Mouse (Mus musculus): ENCODE results near the gene Lrrc57. TPM values are rescaled to one million over a fixed set of nuclear protein-coding genes. Genes with fewer than 3 reads are reported as not detected.
"Not testable (repeated sequence)": the region's sequence is repeated elsewhere in the genome, so short reads cannot be mapped to it uniquely, and the experiment has no call there.

The Lrrc57 gene
- polyA plus RNA-seq, 1 experiment from 2014 or later = 19.5 TPM

GRCm38 (mm10) chr2:120597734-120598133 lies 11.6 kb downstream of the Lrrc57 start:
- Histone ChIP-seq H3K36me3 (peaks cover 91% of the 10 kb centered on the region), H3K9ac (no peak overlapping the region), H3K27ac (replicated peaks) (no peak overlapping the region), H3K27me3 (replicated peaks) (no peaks in the 10 kb centered on the region), H3K4me2 (no peak overlapping the region), H3K4me3 (no peak overlapping the region), H3K4me1 (no peaks in the 10 kb centered on the region), H3K9me3 (no peaks in the 10 kb centered on the region)
- no peak for ATAC-seq (ENCODE audit: extremely low read depth, insufficient number of reproducible peaks, low FRiP score, low TSS enrichment)
- 80% methylated on average over 2 of the region's 2 CpGs for WGBS

GRCm38 (mm10) chr2:120592227-120592626 lies 17.1 kb downstream of the Lrrc57 start:
- Histone ChIP-seq H3K36me3 (peaks cover 85% of the 10 kb centered on the region), H3K9me3 (no peaks in the 10 kb centered on the region), H3K4me1 (no peaks in the 10 kb centered on the region), H3K27ac (replicated peaks) (no peak overlapping the region), H3K27me3 (replicated peaks) (no peaks in the 10 kb centered on the region), H3K4me2 (no peak overlapping the region), H3K4me3 (no peak overlapping the region), H3K9ac (no peak overlapping the region)
- WGBS = 98% methylated on average over 1 of the region's 1 CpGs
- no peak for ATAC-seq (ENCODE audit: extremely low read depth, insufficient number of reproducible peaks, low FRiP score, low TSS enrichment)

GRCm38 (mm10) chr2:120589759-120590158 lies 19.6 kb downstream of the Lrrc57 start:
- WGBS = 86% methylated on average over 5 of the region's 5 CpGs
- H3K27me3 ChIP-seq (replicated peaks) = no peaks in the 10 kb centered on the region
- H3K27ac ChIP-seq (replicated peaks) = no peak overlapping the region
- H3K36me3 ChIP-seq = peaks cover 86% of the 10 kb centered on the region
- H3K9me3 ChIP-seq = no peaks in the 10 kb centered on the region
- H3K9ac ChIP-seq = no peak overlapping the region
- ATAC-seq (ENCODE audit: extremely low read depth, insufficient number of reproducible peaks, low FRiP score, low TSS enrichment) = no peak
- H3K4me3 ChIP-seq = no peak overlapping the region
- no peak overlapping the region for H3K4me2 ChIP-seq
- no peaks in the 10 kb centered on the region for H3K4me1 ChIP-seq

DNA sequence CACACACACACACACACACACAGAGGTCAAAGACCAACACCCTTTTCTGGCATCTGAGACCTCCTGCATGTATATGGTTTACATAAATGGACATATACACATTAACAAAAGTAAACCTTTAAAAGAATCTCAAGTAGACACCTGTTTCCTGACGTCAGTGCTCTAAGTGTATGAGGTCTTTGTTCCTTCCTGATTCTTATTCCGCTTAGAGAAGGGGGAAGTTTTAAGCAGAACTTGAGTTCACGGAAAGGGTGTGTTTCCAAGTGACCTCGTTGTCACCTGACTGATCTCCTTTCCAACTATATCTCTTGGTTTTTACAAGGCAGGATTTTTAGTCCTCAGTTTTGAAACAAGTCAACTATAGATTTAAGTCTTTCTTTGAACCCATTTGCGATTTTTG lies 31.0 kb downstream of the Lrrc57 start:
- Histone ChIP-seq H3K9me3 (no peaks in the 10 kb centered on the region), H3K36me3 (peaks cover 4% of the 10 kb centered on the region; the same call in 1 of the 2 replicates), H3K4me3 (no peak overlapping the region), H3K4me2 (no peak overlapping the region), H3K27ac (replicated peaks) (no peak overlapping the region), H3K4me1 (peaks cover 15% of the 10 kb centered on the region), H3K9ac (no peak overlapping the region), H3K27me3 (replicated peaks) (no peaks in the 10 kb centered on the region)
- ATAC-seq (ENCODE audit: extremely low read depth, insufficient number of reproducible peaks, low FRiP score, low TSS enrichment) = no peak
- WGBS = 66% methylated on average over 5 of the region's 5 CpGs

DNA sequence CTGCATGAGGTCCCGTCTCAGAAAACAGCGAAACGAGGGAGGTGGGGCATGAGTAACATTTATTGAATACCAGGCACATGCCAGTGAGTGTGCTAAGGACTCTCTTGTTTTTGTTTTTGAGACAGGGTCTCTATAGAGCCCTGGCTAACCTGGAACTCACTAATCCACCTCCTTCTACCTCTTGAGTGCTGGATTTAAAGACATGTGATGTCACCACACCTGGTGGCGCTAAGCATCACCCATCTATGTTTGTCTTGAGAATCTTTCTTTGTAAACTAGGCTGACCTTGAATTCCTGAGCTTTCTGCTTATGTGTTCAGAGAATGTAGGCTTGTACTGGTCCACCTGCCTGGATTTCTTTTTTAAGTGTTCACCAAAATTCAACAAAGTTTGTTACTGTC lies 31.5 kb downstream of the Lrrc57 start:
- ATAC-seq (ENCODE audit: extremely low read depth, insufficient number of reproducible peaks, low FRiP score, low TSS enrichment) = no peak
- Histone ChIP-seq H3K4me1 (peaks cover 15% of the 10 kb centered on the region), H3K27me3 (replicated peaks) (no peaks in the 10 kb centered on the region), H3K4me3 (no peak overlapping the region), H3K9ac (no peak overlapping the region), H3K9me3 (no peaks in the 10 kb centered on the region), H3K27ac (replicated peaks) (no peak overlapping the region), H3K4me2 (no peak overlapping the region), H3K36me3 (peaks cover 2% of the 10 kb centered on the region; the same call in 1 of the 2 replicates)
- WGBS = 87% methylated on average over 4 of the region's 4 CpGs

DNA sequence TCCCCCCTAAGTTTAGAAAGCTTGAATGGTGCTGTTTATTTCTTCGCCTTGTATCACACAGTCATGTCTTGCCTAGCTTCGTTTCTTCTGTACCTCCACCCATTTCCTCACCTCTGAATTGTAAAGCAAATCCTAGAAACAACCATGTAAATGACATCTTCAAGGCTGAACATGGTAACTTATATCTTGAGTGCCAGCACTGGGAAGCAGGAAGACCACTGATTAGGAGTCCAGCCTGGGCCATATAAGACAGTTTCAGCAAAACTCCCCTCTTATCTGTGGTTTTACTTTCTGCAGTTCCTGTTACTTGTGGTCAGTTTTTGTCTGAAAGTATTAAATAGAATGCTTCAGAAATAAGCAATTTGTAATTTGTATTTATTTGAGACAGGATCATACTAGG lies 33.3 kb downstream of the Lrrc57 start:
- no peak overlapping the region for H3K9ac ChIP-seq
- no peak for ATAC-seq (ENCODE audit: extremely low read depth, insufficient number of reproducible peaks, low FRiP score, low TSS enrichment)
- 71% methylated on average over 2 of the region's 2 CpGs for WGBS
- peaks cover 13% of the 10 kb centered on the region for H3K36me3 ChIP-seq
- H3K4me3 ChIP-seq = no peak overlapping the region
- H3K27ac ChIP-seq (replicated peaks) = no peak overlapping the region
- no peak overlapping the region for H3K4me2 ChIP-seq
- H3K9me3 ChIP-seq = no peaks in the 10 kb centered on the region
- H3K4me1 ChIP-seq = peaks cover 8% of the 10 kb centered on the region
- H3K27me3 ChIP-seq (replicated peaks) = no peaks in the 10 kb centered on the region

- Histone ChIP-seq H3K36me3 (peaks cover 15% of the 10 kb centered on the region), H3K27ac (replicated peaks) (no peak overlapping the region), H3K4me2 (no peak overlapping the region), H3K9ac (no peak overlapping the region), H3K4me3 (no peak overlapping the region), H3K4me1 (peaks cover 8% of the 10 kb centered on the region), H3K27me3 (replicated peaks) (no peaks in the 10 kb centered on the region), H3K9me3 (no peaks in the 10 kb centered on the region)
- no peak for ATAC-seq (ENCODE audit: extremely low read depth, insufficient number of reproducible peaks, low FRiP score, low TSS enrichment)
- WGBS = 87% methylated on average over 3 of the region's 3 CpGs
Observed at GRCm38 (mm10) chr2:120575121-120575520, 34.2 kb downstream of the Lrrc57 start.

DNA sequence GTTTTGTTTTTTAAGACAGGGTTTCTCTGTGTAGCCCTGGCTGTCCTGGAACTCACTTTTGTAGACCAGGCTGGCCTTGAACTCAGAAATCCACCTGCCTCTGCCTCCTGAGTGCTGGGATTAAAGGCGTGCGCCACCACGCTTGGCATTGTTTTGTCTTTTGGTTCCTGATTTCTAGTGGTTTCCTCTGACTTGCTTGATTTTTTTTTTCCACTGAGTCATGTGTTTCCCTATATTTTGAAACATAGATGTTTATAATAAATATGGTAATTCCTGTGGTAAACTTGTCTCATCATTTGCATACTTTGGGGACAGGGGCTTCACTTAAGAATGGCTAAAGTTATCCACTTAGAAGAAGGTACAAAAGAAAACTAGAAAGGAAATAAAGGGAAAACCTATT lies 37.2 kb downstream of the Lrrc57 start:
- not testable (repeated sequence) for H3K27me3 ChIP-seq (replicated peaks); H3K4me3 ChIP-seq; H3K9ac ChIP-seq; H3K4me2 ChIP-seq; H3K27ac ChIP-seq (replicated peaks); H3K9me3 ChIP-seq; ATAC-seq (ENCODE audit: extremely low read depth, insufficient number of reproducible peaks, low FRiP score, low TSS enrichment)
- 90% methylated on average over 3 of the region's 3 CpGs for WGBS
- H3K4me1 ChIP-seq = peaks cover 13% of the 10 kb centered on the region
- peaks cover 15% of the 10 kb centered on the region for H3K36me3 ChIP-seq

- H3K9me3 ChIP-seq = no peaks in the 10 kb centered on the region
- no peak for ATAC-seq (ENCODE audit: extremely low read depth, insufficient number of reproducible peaks, low FRiP score, low TSS enrichment)
- peaks cover 15% of the 10 kb centered on the region for H3K36me3 ChIP-seq
- H3K9ac ChIP-seq = no peak overlapping the region
- no peak overlapping the region for H3K4me2 ChIP-seq
- H3K27me3 ChIP-seq (replicated peaks) = no peaks in the 10 kb centered on the region
- H3K27ac ChIP-seq (replicated peaks) = no peak overlapping the region
- H3K4me3 ChIP-seq = no peak overlapping the region
- 95% methylated on average over 3 of the region's 3 CpGs for WGBS
- H3K4me1 ChIP-seq = peaks cover 16% of the 10 kb centered on the region
Observed at GRCm38 (mm10) chr2:120571081-120571480, 38.2 kb downstream of the Lrrc57 start.

GRCm38 (mm10) chr2:120567798-120568320 lies 41.5 kb downstream of the Lrrc57 start:
- H3K9me3 ChIP-seq = no peaks in the 10 kb centered on the region
- H3K27me3 ChIP-seq (replicated peaks) = no peaks in the 10 kb centered on the region
- peak overlapping the region; percentile 90 for H3K27ac ChIP-seq (replicated peaks)
- peak overlapping the region; percentile 87 for H3K4me2 ChIP-seq
- peak overlapping the region; percentile 89 for H3K9ac ChIP-seq
- peaks cover 20% of the 10 kb centered on the region for H3K4me1 ChIP-seq
- H3K36me3 ChIP-seq = peaks cover 15% of the 10 kb centered on the region
- H3K4me3 ChIP-seq = peak overlapping the region; percentile 81
- 0% methylated on average over 22 of the region's 22 CpGs for WGBS
- ATAC-seq (ENCODE audit: extremely low read depth, insufficient number of reproducible peaks, low FRiP score, low TSS enrichment) = peak; percentile 75

GRCm38 (mm10) chr2:120566886-120567797 lies 42.2 kb downstream of the Lrrc57 start, which contains the start of gene Snap23:
Gene Snap23 (plus strand): TSS chr2:120567671.
- peak within 1 kb of the TSS; percentile 87 for H3K4me2 ChIP-seq
- ATAC-seq (ENCODE audit: extremely low read depth, insufficient number of reproducible peaks, low FRiP score, low TSS enrichment) = peak; percentile 92
- under 1% methylated on average over 42 of the region's 42 CpGs for WGBS
- H3K27ac ChIP-seq (replicated peaks) = peak within 1 kb of the TSS; percentile 90
- H3K4me3 ChIP-seq = peak within 1 kb of the TSS; percentile 81
- H3K36me3 ChIP-seq = peaks cover 14% of the 10 kb centered on the region
- H3K27me3 ChIP-seq (replicated peaks) = no peaks in the 10 kb centered on the region
- no peaks in the 10 kb centered on the region for H3K9me3 ChIP-seq
- peaks cover 27% of the 10 kb centered on the region for H3K4me1 ChIP-seq
- peak within 1 kb of the TSS; percentile 89 for H3K9ac ChIP-seq

All from heart, embryonic 13.5 days (tissue).